Mouse (Mus musculus) thymus, postnatal 36 days (tissue): ENCODE measurements around the gene Sema6b.

Experiments
- DNase-seq, 2 experiments: peaks; one replicate each; pipeline ENCODE4 v3.0.0; 2022; ENCODE audit warnings: mixed read lengths in 2 of 2

The Sema6b gene

DNA sequence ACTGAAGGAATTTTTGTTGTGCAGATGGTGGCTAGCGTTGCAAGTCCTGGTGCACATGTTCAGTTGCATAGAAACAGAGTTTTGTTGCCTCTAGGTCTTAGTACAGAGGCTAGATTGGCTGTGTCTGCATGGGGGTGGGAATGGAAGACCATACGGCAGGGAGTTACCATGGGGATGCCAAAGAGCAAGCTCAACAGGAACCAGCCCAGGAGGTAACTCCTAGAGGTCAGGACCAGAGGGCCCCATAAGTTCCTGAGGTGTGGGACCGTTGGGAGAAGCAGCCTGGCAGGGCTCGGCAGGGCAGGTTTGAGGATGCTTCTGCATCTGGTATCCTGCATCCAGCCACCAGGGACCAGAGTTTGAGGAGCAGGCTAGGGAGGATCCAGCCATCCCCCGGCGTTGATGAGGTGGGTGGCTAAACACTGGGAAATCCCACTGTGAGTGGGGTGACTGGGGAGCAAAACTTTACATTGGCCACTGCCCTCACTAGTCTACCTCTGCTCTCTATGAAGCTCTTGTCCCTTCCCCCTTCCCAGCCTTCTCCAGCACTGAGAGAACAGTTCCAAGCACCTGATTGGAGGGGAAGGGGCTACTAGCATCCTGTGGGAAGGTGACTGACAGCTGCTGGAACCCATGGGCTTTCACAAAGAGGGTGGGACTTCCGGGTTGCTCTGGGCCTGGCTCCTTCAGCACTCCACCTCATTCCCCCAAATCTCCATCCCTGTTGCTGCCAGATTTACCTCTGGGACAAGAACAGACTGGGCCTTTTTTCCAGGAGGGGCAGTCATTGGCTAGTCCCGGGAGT, 59.2 kb downstream of the Sema6b start:
- no peak for DNase-seq

GRCm38 (mm10) chr17:56079921-56080320, 60.2 kb downstream of the Sema6b start:
- DNase-seq, result no peak

GRCm38 (mm10) chr17:56078880-56079795, 61.0 kb downstream of the Sema6b start, which contains the start of gene Hdgfl2:
Gene Hdgfl2 (plus strand): TSS chr17:56079634.
- peak; percentile 99 to 100 for DNase-seq

DNA sequence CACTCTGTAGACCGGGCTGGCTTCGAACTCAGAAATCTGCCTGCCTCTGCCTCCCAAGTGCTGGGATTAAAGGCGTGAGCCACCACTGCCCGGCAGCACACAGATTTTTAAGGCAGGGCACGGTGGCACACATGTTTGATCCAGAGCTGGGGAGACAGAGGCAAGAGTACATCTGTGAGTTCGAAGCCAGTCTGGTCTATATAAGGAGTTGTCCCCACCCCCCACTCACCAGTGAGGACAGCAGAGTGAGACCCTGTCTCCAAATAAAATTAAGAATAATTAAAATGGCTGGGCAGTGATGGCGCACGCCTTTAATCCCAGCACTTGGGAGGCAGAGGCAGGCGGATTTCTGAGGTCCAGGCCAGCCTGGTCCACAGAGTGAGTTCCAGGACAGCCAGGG, 61.8 kb downstream of the Sema6b start:
- DNase-seq, result peak in 1 of 2 experiments; percentile 30

- DNase-seq, result no peak
Observed at GRCm38 (mm10) chr17:56077523-56077922, 62.6 kb downstream of the Sema6b start.

GRCm38 (mm10) chr17:56074827-56075208, 65.3 kb downstream of the Sema6b start, which contains the start of gene Ubxn6:
Gene Ubxn6 (minus strand): TSS chr17:56075028.
- DNase-seq, result peak; percentile 96 to 98

- DNase-seq, result peak; percentile 83 to 84
Observed at GRCm38 (mm10) chr17:56074097-56074826, 65.9 kb downstream of the Sema6b start.
